Mouse (Mus musculus) ES-E14 (cell line): Measurements from ENCODE around the gene Gm20671. TPM values are rescaled to one million over a fixed set of nuclear protein-coding genes. Genes with fewer than 3 reads are reported as not detected.
"Not testable (repeated sequence)": the region's sequence is repeated elsewhere in the genome, so short reads cannot be mapped to it uniquely, and the experiment has no call there.

Experiments used
- DNase-seq: peaks from one replicate; pipeline ENCODE4 v3.0.0-alpha.2; 2013; ENCODE audit warnings: low read depth, low spot score
- H3K27ac ChIP-seq: 2 replicates; pipeline ENCODE4 v1.5.1; 2012; ENCODE audit warnings: low read depth, mild to moderate bottlenecking, low read length, moderate library complexity, mixed read lengths; ENCODE audit not compliant: poor library complexity, insufficient read depth, severe bottlenecking
- H3K36me3 ChIP-seq: 2 replicates; pipeline ENCODE4 v1.6.1; 2012; ENCODE audit warnings: mild to moderate bottlenecking, low read length, moderate library complexity, mixed read lengths; ENCODE audit not compliant: control insufficient read depth, poor library complexity, insufficient read depth, severe bottlenecking
- H3K4me1 ChIP-seq, 2 experiments: fragments of 150-350 bp in 1 of 2; sonication (generic) in 1 of 2; 2 replicates each; pipeline ENCODE4 v1.6.1; 2012; ENCODE audit warnings: low read length in 2 of 2, mild to moderate bottlenecking in 1 of 2, mixed read lengths in 1 of 2; ENCODE audit not compliant: control insufficient read depth in 2 of 2, insufficient read depth in 2 of 2, poor library complexity in 1 of 2
- H3K4me3 ChIP-seq, 2 experiments: fragments of 150-350 bp in 1 of 2; sonication (generic) in 1 of 2; 2 replicates each; pipeline ENCODE4 v1.5.1; 2012; ENCODE audit warnings: low read length in 2 of 2, low read depth in 1 of 2, mild to moderate bottlenecking in 1 of 2, mixed read lengths in 1 of 2; ENCODE audit not compliant: insufficient read depth in 1 of 2, poor library complexity in 1 of 2, severe bottlenecking in 1 of 2
- H3K9ac ChIP-seq: 2 replicates; pipeline ENCODE4 v1.6.1; 2012; ENCODE audit warnings: low read depth, mild to moderate bottlenecking, low read length, mixed read lengths; ENCODE audit not compliant: poor library complexity, insufficient read depth, severe bottlenecking
- H3K9me3 ChIP-seq: fragments of 150-350 bp; sonication (generic); 2 replicates; pipeline ENCODE4 v1.6.1; 2012; ENCODE audit warnings: low read depth, mild to moderate bottlenecking, low read length; ENCODE audit not compliant: control insufficient read depth, insufficient read depth
- CHD2 ChIP-seq: IDR thresholded peaks from 2 replicates; pipeline ENCODE4 v1.6.1; 2014; ENCODE audit warnings: mild to moderate bottlenecking, low read depth, low read length, inconsistent platforms
- HCFC1 ChIP-seq: IDR thresholded peaks from 2 replicates; pipeline ENCODE4 v1.6.1; 2012; ENCODE audit warnings: low read length, inconsistent platforms, borderline replicate concordance; ENCODE audit not compliant: insufficient read depth
- MAFK ChIP-seq: IDR thresholded peaks from 2 replicates; pipeline ENCODE4 v1.6.1; 2014; ENCODE audit warnings: mild to moderate bottlenecking, low read depth, low read length, inconsistent platforms; ENCODE audit not compliant: insufficient read depth
- ZC3H11A ChIP-seq: IDR thresholded peaks from 2 replicates; pipeline ENCODE4 v1.6.1; 2012; ENCODE audit warnings: low read depth, mild to moderate bottlenecking, inconsistent platforms, low read length, borderline replicate concordance
- ZNF384 ChIP-seq: IDR thresholded peaks from 2 replicates; pipeline ENCODE4 v1.6.1; 2012; ENCODE audit warnings: low read depth, low read length, inconsistent platforms
- in situ Hi-C, 2 experiments: fragments of 600-800 bp; cut with MboI; formaldehyde crosslinking; loops; one replicate each; pipeline ENCODE4 v1.15.1; 2025; ENCODE audit warnings: low sequenced_read_pairs in 2 of 2, inconsistent platforms in 1 of 2; ENCODE audit not compliant: unreplicated experiment in 2 of 2
- total RNA-seq: library from RNA; depleted of rRNA; stranded (reverse); fragments of 300-350 nt; gene quantifications from 2 replicates; pipeline ENCODE4 v1.2.3, GENCODE M21; 2012

Gene Gm20671
- total RNA-seq, 1 experiment = not detected

DNA sequence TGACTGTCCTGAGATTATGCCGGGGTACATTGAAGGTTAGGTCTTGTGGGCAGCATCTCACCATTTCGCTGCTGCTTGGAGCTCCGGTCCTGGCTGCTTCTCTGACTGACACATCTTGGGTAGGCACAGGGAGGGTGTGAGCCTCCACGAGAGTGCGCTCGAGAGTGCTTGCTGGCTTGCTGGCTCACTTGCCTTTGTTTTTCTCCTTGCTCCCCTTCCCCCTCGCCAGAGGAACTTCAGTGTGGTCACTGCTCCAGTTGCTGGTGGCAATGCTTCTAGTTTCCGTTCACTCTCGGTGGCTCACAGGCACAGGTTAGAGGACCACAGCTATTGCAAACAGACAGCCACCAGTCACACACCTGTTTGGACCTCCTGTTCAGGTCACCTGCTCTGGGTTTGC, 84.8 kb downstream of the Gm20671 start:
- no peaks in the 10 kb centered on the region for H3K9me3 ChIP-seq
- peaks cover 9% of the 10 kb centered on the region; the same call in 1 of the 2 replicates for H3K36me3 ChIP-seq
- H3K4me3 ChIP-seq = no peak overlapping the region
- H3K4me1 ChIP-seq = peaks cover 2 to 8% of the 10 kb centered on the region in 2 experiments; a peak in 2 of 4 replicates
- in situ Hi-C loops = no loop called here
- no peak for TF ChIP-seq HCFC1
- no peak for TF ChIP-seq CHD2
- no peak for TF ChIP-seq MAFK
- TF ChIP-seq ZNF384 = no peak
- TF ChIP-seq ZC3H11A = no peak
- no peak overlapping the region for H3K27ac ChIP-seq
- 0 out of 2 replicates have a peak overlapping the region, but pooled peaks have one; percentile 2 for H3K9ac ChIP-seq
- DNase-seq = no peak

DNA sequence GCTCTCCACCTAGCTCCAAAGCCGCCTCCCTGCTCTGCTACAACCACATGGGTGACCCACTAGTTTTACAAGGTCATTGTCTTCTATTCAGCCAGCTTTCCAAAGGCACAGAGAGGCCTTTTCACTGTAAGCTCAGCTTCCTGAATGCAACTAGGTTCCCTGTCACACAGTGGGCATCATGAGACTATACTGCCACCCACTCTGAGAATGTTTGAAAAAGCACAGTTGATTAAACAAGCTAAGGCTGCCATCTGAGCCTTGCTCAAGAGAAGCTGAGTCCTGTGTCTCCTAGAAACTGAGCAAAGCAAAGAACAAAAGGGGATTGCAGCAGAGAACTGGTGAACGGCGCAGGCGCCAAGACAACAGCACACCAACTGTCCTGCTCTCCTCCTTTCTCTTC, 85.5 kb downstream of the Gm20671 start:
- H3K27ac ChIP-seq, H3K4me3 ChIP-seq, DNase-seq, H3K36me3 ChIP-seq, in situ Hi-C loops, H3K9ac ChIP-seq, H3K4me1 ChIP-seq, H3K9me3 ChIP-seq: not testable (repeated sequence)

GRCm38 (mm10) chr5:32740850-32741249, 86.1 kb downstream of the Gm20671 start:
- H3K36me3 ChIP-seq, in situ Hi-C loops, H3K4me3 ChIP-seq, H3K4me1 ChIP-seq, H3K9ac ChIP-seq, H3K9me3 ChIP-seq, DNase-seq, H3K27ac ChIP-seq: not testable (repeated sequence)

- DNase-seq = no peak
- in situ Hi-C loops = no loop called here
- TF ChIP-seq MAFK (no peak), CHD2 (no peak), ZNF384 (no peak), ZC3H11A (no peak), HCFC1 (no peak)
- Histone ChIP-seq H3K4me3 (0 out of 4 replicates have a peak overlapping the region, but pooled peaks of 1 of the 2 experiments have one; percentile 12), H3K9me3 (no peaks in the 10 kb centered on the region), H3K9ac (no peak overlapping the region), H3K27ac (no peak overlapping the region), H3K4me1 (peaks cover 0 to 6% of the 10 kb centered on the region in 2 experiments; a peak in 2 of 4 replicates), H3K36me3 (peaks cover 12% of the 10 kb centered on the region)
Measured at GRCm38 (mm10) chr5:32740138-32740537, 86.8 kb downstream of the Gm20671 start.

- in situ Hi-C loops, DNase-seq, H3K4me1 ChIP-seq, H3K27ac ChIP-seq, H3K9me3 ChIP-seq, H3K4me3 ChIP-seq, H3K9ac ChIP-seq: not testable (repeated sequence)
- H3K36me3 ChIP-seq = peaks cover 14% of the 10 kb centered on the region
Measured at GRCm38 (mm10) chr5:32736770-32737169, 90.1 kb downstream of the Gm20671 start.
